1 mouse cellular context compared by ENCODE assay signal in the genomic region with DNA sequence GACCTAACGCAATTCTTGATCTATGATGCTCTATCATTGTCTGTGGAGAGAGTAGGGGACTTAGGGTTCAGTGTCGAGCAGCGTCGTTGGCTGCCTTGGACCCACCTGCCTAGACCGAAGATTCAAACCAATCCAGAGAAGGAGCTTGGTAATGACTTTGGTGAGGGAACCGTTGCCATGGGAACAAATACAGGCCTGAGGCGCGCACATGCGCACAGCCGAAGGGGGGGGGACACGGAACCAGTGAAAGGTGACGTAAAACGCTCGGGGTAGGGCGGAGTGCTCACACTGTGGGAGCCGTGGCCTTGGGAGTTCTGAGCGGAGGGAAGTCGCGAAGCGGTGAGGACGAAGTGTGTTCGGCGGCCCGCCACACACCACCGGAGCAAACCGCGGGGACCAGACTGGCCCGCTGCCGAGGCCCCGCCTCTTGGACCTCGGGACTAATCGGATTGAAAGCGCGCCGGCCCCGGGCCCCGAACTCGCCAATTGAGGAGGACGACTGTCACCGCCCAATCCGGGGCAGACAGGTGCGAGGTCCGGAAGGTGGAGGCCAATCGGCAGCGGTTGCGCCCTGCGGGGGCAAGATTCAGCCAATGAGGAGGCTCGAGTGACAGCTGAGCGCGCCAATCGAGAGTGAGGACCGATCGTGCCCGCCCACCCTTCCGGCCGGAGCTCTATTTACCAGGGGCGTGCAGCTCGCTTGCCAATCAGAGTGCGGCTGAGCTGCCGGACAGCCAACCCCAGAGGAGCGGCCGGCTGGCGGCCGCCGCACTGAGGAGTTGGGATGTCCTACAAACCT.
TF ChIP-seq lines count a peak whose summit lies in the region.

A gene (plus strand): TSS at position 541 of the 799 bp plus-strand sequence.

TF ChIP-seq in CH12.LX, 34 proteins besides CTCF, POLR2A, EP300 and RAD21 (continued from another document):
- TF ChIP-seq JUN (IDR thresholded peaks at IDR 0.05; ENCODE audit: insufficient read depth, low read depth, low read length) (no peak), POLR2AphosphoS2 (IDR thresholded peaks at IDR 0.05; ENCODE audit: low read depth, low read length) (0 out of 2 replicates have a peak, but pooled peaks have one; percentile 56), MAX (IDR thresholded peaks at IDR 0.05; ENCODE audit: low read length) (peak; percentile 8; the same call in 1 of the 2 replicates), MXI1 (IDR thresholded peaks at IDR 0.05; ENCODE audit: low read depth, low read length) (peak; percentile 97), MYC (IDR thresholded peaks at IDR 0.05; ENCODE audit: low read depth, low read length) (0 out of 2 replicates have a peak, but pooled peaks have one; percentile 23), CHD1 (IDR thresholded peaks at IDR 0.05; ENCODE audit: low read depth, low read length) (no peak), ZKSCAN1 (IDR thresholded peaks at IDR 0.05; ENCODE audit: borderline replicate concordance, low read depth, low read length) (no peak), ETS1 (conservative IDR thresholded peaks at IDR 0.05; ENCODE audit: low read depth, low read length) (no peak), SMC3 (IDR thresholded peaks at IDR 0.05; ENCODE audit: low read depth, low read length) (no peak), TBP (conservative IDR thresholded peaks at IDR 0.05; ENCODE audit: low read depth, low read length) (peak; percentile 95), IRF4 (IDR thresholded peaks at IDR 0.05; ENCODE audit: low read depth, low read length) (no peak), KAT2A (IDR thresholded peaks at IDR 0.05; ENCODE audit: insufficient replicate concordance, low read length) (no peak), ZC3H11A (IDR thresholded peaks at IDR 0.05; ENCODE audit: low read depth, low read length) (no peak), USF1 (IDR thresholded peaks at IDR 0.05; ENCODE audit: low read depth, low read length) (no peak), UBTF (IDR thresholded peaks at IDR 0.05; ENCODE audit: low read depth, low read length) (no peak), PAX5 (IDR thresholded peaks at IDR 0.05; ENCODE audit: low read length) (no peak), JUND (conservative IDR thresholded peaks at IDR 0.05; ENCODE audit: low read depth, low read length) (no peak), BHLHE40 (IDR thresholded peaks at IDR 0.05; ENCODE audit: low read depth, low read length) (no peak), RCOR1 (conservative IDR thresholded peaks at IDR 0.05; ENCODE audit: low read depth, low read length) (no peak), ZMIZ1 (IDR thresholded peaks at IDR 0.05; ENCODE audit: low read depth, low read length) (peak; percentile 87), GABPA (IDR thresholded peaks at IDR 0.05; ENCODE audit: insufficient replicate concordance, low read depth, low read length) (no peak)
